Mouse (Mus musculus): Measurements from ENCODE around the gene Dmap1. TPM values are rescaled to one million over a fixed set of nuclear protein-coding genes. Genes with fewer than 3 reads are reported as not detected.

Gene Dmap1
- total RNA-seq, 2 experiments from 2014 or later: 20.6 to 23.3 TPM

Other genes starting within 250 kb of the Dmap1 start
- 10 to 100 TPM; 61.6 to 80.0 TPM for gene Rnf220, start 185.2 kb downstream of the Dmap1 start, total RNA-seq (2021)
- 10 to 100 TPM; 57.5 to 61.4 TPM for gene Eri3, start 131.9 kb downstream of the Dmap1 start, total RNA-seq (2021)
- not detected for gene Gm12845, start 42.1 kb upstream of the Dmap1 start, total RNA-seq (2021)
- not detected for gene Klf17, start 83.4 kb upstream of the Dmap1 start, total RNA-seq (2021)
- 10 to 100 TPM in 1 of 2 experiments, 1 to 10 TPM in 1; 6.5 to 11.8 TPM for gene Slc6a9, start 152.2 kb upstream of the Dmap1 start, total RNA-seq (2021)
- gene Ccdc24, start 190.3 kb upstream of the Dmap1 start, total RNA-seq (2021): under 1 TPM; 0.70 to 0.99 TPM
- gene B4galt2, start 201.2 kb upstream of the Dmap1 start, total RNA-seq (2021): 10 to 100 TPM in 1 of 2 experiments, 1 to 10 TPM in 1; 9.9 to 12.9 TPM
- gene Atp6v0b, start 205.1 kb upstream of the Dmap1 start, total RNA-seq (2021): 100 to 1,000 TPM; 222 to 245 TPM
- gene Dph2, start 209.8 kb upstream of the Dmap1 start, total RNA-seq (2021): 10 to 100 TPM; 11.7 to 13.3 TPM
- 10 to 100 TPM; 51.6 to 56.3 TPM for gene Ipo13, start 232.7 kb upstream of the Dmap1 start, total RNA-seq (2021)
- under 1 TPM in 1 of 2 experiments, not detected in 1; 0.38 TPM for gene Artn, start 247.5 kb upstream of the Dmap1 start, total RNA-seq (2021)

Data from adrenal gland, adult 18-20 months (tissue).